Mouse (Mus musculus): ENCODE measurements at regions not wholly inside any gene's neighbourhood (a gene's known extent, or its start where the extent isn't known, plus 50 kb on each side); places are given as distances from the start of the nearest gene placed in this dataset.
A peak's percentile ranks its signal among the peaks of the same experiment; 100 is the strongest.

GRCm38 (mm10) chr1:194223015-194223414 lies 395.0 kb upstream of the Plxna2 start:
- peak; percentile 69 to 91 for DNase-seq (ENCODE audit: inconsistent age in 2 of 2, low spot score in 1 of 2)

- no peak for DNase-seq (ENCODE audit: inconsistent age in 2 of 2, low spot score in 1 of 2)
Measured at GRCm38 (mm10) chr1:194208034-194209000, 409.7 kb upstream of the Plxna2 start.

GRCm38 (mm10) chr1:194197516-194197915 lies 420.5 kb upstream of the Plxna2 start:
- DNase-seq (ENCODE audit: inconsistent age in 2 of 2, low spot score in 1 of 2) = no peak

- DNase-seq (ENCODE audit: inconsistent age in 2 of 2, low spot score in 1 of 2) = no peak
Measured at GRCm38 (mm10) chr1:194182293-194182692, 435.7 kb upstream of the Plxna2 start.

- no peak for DNase-seq (ENCODE audit: inconsistent age in 2 of 2, low spot score in 1 of 2)
Measured at GRCm38 (mm10) chr1:194161469-194161868, 456.5 kb upstream of the Plxna2 start.

GRCm38 (mm10) chr1:194160761-194161461 lies 457.1 kb upstream of the Plxna2 start:
- no peak for DNase-seq (ENCODE audit: inconsistent age in 2 of 2, low spot score in 1 of 2)

GRCm38 (mm10) chr1:194157268-194157667 lies 460.8 kb upstream of the Plxna2 start:
- no peak for DNase-seq (ENCODE audit: inconsistent age in 2 of 2, low spot score in 1 of 2)

GRCm38 (mm10) chr1:194148416-194149364 lies 469.3 kb upstream of the Plxna2 start:
- no peak for DNase-seq (ENCODE audit: inconsistent age in 2 of 2, low spot score in 1 of 2)

GRCm38 (mm10) chr1:194117631-194118360 lies 500.2 kb upstream of the Plxna2 start:
- no peak for DNase-seq (ENCODE audit: inconsistent age in 2 of 2, low spot score in 1 of 2)

GRCm38 (mm10) chr1:194114399-194114798 lies 503.6 kb upstream of the Plxna2 start:
- no peak for DNase-seq (ENCODE audit: inconsistent age in 2 of 2, low spot score in 1 of 2)

GRCm38 (mm10) chr1:194111931-194112330 lies 506.1 kb upstream of the Plxna2 start:
- DNase-seq (ENCODE audit: inconsistent age in 2 of 2, low spot score in 1 of 2) = no peak

GRCm38 (mm10) chr1:194109172-194110071 lies 508.6 kb upstream of the Plxna2 start:
- no peak for DNase-seq (ENCODE audit: inconsistent age in 2 of 2, low spot score in 1 of 2)

GRCm38 (mm10) chr1:194108132-194108531 lies 509.9 kb upstream of the Plxna2 start:
- no peak for DNase-seq (ENCODE audit: inconsistent age in 2 of 2, low spot score in 1 of 2)

- DNase-seq (ENCODE audit: inconsistent age in 2 of 2, low spot score in 1 of 2) = no peak
Measured at GRCm38 (mm10) chr1:194107271-194107938, 510.6 kb upstream of the Plxna2 start.

GRCm38 (mm10) chr1:194089918-194090548 lies 528.0 kb upstream of the Plxna2 start:
- peak in 1 of 2 experiments; percentile 58 for DNase-seq (ENCODE audit: inconsistent age in 2 of 2, low spot score in 1 of 2)

- DNase-seq (ENCODE audit: inconsistent age in 2 of 2, low spot score in 1 of 2) = no peak
Measured at GRCm38 (mm10) chr1:194058512-194058911, 559.5 kb upstream of the Plxna2 start.

GRCm38 (mm10) chr1:194056544-194056943 lies 561.5 kb upstream of the Plxna2 start:
- no peak for DNase-seq (ENCODE audit: inconsistent age in 2 of 2, low spot score in 1 of 2)

- DNase-seq (ENCODE audit: inconsistent age in 2 of 2, low spot score in 1 of 2) = no peak
Measured at GRCm38 (mm10) chr1:194049746-194050351, 568.2 kb upstream of the Plxna2 start.
